Mouse (Mus musculus): ENCODE measurements around the gene Ccl27b.
"Not testable (repeated sequence)": the region's sequence is repeated elsewhere in the genome, so short reads cannot be mapped to it uniquely, and the experiment has no call there.

Ccl27b gene

DNA sequence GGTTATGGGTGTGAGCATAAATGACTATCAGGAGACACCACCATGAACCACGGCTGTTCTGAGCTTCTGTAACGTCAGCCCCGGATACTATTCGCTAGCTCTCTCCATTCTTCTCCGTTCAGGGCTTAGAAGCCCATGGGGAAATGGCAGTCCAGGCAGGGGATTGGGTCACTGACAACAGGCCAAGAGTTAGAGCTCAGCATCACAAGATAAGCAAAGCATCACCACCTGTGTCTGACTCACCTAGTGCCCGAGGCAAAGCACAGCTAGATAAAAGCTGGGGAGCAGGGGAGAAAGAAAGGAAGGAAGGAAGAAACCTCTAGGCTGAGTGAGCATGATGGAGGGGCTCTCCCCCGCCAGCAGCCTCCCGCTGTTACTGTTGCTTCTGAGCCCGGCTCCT is at the start of gene Ccl27b:
Ccl27b (plus strand) TSS at position 301 of the 400 bp plus-strand sequence.
- not testable (repeated sequence) for DNase-seq (ENCODE audit: low read depth, low spot score)

DNA sequence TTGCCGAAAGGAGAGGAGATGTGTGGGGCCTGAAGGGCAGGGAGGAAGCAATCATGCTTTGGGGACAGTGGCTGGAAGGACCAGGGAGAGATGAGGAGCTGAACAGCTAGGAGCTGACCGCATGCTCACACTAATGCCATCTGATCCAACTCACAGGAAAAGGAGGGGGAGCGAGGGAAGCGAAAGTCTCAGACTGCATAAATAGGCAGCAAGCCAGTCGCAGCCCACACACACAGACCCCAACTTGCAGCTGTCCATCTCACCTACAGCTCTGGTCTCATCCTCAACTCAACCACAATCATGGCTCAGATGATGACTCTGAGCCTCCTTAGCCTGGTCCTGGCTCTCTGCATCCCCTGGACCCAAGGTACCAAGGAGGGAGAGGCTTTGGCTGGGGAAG is 43.2 kb upstream of the Ccl27b start, which contains the start of gene Gm10591:
Gm10591 (plus strand) TSS at position 301 of the 400 bp plus-strand sequence.
- DNase-seq (ENCODE audit: low read depth, low spot score): not testable (repeated sequence)

DNA sequence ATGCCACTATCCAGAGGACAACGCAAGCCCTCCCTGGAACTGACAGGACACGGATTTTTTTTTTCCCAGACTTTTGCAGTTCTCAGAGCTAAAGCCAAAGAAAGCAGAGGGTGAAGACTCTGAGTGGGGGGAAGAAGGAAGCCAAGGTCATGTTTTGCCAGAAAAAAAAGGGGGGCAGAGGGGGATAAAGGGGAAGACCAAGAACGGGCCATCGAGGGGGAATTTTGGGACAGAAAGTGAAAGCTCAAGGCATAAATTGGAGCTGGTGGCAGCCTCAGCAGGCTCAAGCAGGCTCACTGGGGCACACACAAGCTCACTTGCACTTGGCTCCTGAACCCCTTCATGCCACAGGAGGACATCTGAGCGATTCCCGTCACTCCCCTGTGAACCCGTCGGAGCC is 25.6 kb upstream of the Ccl27b start, which contains the start of gene Gm2564:
Gm2564 (plus strand) TSS at position 301 of the 400 bp plus-strand sequence.
- not testable (repeated sequence) for DNase-seq (ENCODE audit: low read depth, low spot score)

DNA sequence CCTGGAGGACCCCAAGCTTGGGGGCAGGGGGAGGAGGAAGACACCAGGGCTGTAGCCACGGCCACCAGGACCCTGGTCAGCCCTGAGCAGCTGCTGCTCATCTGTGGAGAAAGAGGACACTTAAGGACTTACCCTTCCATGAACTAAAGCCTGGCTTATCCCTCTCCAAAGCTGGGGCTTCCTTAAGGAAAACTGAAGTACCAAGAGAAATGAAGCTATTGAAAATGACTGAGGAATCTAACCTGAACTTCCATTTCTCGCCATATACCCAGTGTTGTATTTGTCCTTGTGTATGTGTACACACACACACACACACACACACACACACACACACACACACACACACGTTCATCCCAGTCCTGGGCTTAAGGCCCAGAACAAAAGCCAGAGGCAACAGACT is 6.7 kb downstream of the Ccl27b start, which contains the start of gene Il11ra2:
Il11ra2 (minus strand) TSS at position 101 of the 400 bp plus-strand sequence.
- DNase-seq (ENCODE audit: low read depth, low spot score): not testable (repeated sequence)

DNA sequence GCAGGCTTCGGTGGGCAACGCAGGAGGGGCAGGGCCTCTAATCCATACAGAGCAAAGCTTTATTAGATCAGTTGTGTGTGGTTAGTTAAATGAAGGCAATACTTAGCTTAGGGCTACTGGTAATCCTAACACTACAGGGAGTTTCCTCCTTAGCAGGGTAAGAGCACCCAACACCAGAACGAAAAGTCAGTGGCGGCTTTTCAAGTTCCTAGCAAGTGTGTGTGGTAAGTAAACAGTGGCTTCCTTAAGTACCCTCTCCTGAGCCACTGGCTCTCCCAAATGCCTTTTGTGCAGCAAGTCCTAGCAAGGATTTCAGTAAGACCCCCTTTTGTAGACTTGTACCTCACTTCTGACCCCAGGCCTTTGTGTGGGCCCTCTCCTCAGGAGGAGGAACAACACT is 20.4 kb downstream of the Ccl27b start:
- not testable (repeated sequence) for DNase-seq (ENCODE audit: low read depth, low spot score)

DNA sequence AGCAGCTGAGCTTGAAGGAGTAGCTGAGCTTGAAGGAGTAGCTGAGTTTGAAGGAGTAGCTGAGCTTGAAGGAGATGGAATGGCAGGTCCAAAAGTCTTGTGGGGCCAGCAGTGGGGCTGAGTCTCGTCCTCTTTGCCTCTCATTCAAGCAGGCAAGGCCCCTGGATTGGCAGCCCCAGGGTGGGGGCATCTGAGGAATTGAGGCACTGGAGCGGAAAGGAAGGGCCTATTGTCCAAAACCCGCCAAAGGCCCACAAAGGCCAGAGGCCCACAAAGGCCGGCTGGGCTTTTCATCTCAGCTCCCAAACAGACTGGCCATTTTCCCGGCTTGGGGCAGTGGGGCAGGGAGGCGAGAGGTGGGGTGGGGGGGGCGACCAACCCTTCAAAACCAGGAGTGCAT is 24.3 kb downstream of the Ccl27b start:
- DNase-seq (ENCODE audit: low read depth, low spot score): not testable (repeated sequence)

DNA sequence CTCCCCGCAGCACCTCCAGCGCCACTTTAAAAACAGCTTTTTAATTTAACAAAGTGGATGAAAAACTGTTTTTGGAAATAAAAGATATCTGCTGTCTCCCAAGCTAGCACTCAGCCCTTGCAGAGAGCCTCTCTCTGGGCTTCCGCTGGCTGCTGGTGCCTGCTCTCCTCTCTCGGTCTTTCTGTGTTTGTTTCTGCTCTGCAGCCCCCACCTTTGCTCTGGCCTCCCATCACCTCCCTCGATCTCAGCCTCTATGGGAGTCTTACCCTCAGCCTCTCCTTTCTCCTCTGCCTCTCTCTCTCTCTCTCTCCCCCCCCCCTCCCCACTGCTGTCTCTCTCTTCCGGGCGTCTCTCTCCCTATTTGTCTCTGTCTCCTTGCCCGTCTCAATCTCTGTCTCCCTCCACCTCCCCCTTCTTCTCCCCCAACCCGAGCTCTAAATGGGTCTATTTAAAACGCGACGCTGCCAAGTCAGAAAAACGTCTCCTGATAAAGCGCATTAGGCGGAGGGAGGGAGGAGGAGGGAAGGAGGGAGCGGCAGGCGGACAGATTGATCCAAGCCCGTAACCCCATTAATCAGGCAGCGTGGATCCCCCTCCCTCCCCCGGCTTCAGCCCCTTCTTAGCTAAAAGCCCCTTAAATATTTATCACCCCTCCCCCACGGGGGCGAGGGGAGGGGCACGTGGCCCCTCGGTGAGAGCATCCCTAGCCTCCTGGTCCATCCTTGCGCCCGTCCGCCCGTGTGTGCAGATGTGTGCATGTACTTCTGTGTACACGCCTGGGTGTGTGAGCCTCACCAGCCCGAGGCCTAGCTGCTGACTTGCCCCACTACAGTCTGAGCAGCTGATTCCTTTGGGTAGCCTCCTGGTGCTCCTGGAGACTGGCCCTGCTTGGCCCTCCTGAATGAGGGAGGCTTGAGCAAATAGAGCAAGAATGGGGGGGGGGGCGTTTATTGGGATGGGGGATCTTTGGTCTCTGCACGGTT is 25.6 kb downstream of the Ccl27b start:
- not testable (repeated sequence) for DNase-seq (ENCODE audit: low read depth, low spot score)

DNA sequence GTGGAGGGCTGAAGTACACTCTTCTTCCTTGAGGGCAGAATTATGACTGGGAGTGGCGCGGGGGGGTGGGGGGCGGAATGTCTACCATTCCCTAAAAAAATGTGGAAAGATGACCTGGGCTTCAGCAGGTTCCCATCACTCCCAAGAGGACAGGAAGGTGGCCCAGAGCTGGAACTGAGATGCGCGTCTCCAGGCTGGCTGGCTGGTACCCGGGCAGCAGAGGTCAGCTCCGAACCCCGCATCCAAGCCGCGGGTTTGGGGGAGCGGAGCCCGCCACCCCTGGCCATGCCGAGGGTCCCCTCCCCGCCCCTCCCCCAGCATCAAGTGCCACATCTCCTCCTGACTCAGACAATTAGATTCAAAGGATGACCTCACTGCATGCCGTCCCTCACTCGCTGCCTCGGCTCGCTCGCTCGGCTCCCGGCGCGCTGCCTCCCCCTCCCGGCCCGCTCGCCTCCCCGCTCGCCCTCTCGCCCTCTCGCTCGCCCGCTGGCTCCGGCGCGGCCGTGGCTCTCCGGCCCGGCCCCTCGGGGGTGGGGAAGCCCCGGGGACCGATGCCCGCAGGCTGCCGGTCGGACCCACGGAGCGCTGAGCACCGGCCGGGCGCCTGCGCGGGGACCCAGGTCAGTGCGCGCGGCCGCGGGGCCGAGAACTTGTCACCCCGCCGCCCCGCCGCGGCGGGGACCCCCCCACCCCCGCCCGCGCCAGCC is 26.6 kb downstream of the Ccl27b start:
- not testable (repeated sequence) for DNase-seq (ENCODE audit: low read depth, low spot score)

DNA sequence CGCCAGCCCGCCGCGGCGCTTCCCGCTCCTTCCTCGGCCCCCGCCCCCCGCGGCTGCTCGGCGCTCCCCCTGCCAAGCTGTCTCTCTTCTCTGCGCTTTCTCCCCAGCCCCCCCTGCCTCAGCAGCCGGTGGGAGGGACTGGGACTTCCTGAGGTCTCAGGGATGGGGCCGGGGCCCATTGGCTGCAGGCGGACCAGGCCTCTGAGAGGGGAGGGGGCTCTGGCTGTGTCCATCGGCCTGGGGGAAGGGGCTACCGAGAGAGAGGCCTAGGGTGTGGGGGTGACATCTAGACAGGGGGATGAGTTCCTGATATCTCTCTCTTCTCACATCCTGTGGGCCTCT is 27.1 kb downstream of the Ccl27b start:
- DNase-seq (ENCODE audit: low read depth, low spot score): not testable (repeated sequence)
